Mouse (Mus musculus) limb, embryonic 12.5 days (tissue): ENCODE data around the gene Wdr72. TPM values are rescaled to one million over a fixed set of nuclear protein-coding genes. Genes with fewer than 3 reads are reported as not detected.

ENCODE experiments used
- ATAC-seq: fragments of 200-750 bp; cut with Nextera tagmentation; 2 replicates; pipeline ENCODE4 v1.8.0; 2017; ENCODE audit warnings: low read depth, moderate TSS enrichment; ENCODE audit not compliant: insufficient number of reproducible peaks, insufficient read depth, low FRiP score, low TSS enrichment
- H3K27ac ChIP-seq: fragments of 300-500 bp; sonication (generic); 2 replicates; pipeline ENCODE4 v1.5.1; 2016; ENCODE audit warnings: mild to moderate bottlenecking, moderate library complexity
- H3K27me3 ChIP-seq: fragments of 300-500 bp; sonication (generic); 2 replicates; pipeline ENCODE4 v1.6.1; 2016; ENCODE audit warnings: mild to moderate bottlenecking, moderate library complexity
- H3K36me3 ChIP-seq: fragments of 300-500 bp; sonication (generic); 2 replicates; pipeline ENCODE4 v1.6.1; 2016; ENCODE audit warnings: mild to moderate bottlenecking, moderate library complexity
- H3K4me1 ChIP-seq: fragments of 300-500 bp; sonication (generic); replicated peaks from 2 replicates; pipeline ENCODE4 v1.6.1; 2016
- H3K4me2 ChIP-seq: fragments of 300-500 bp; sonication (generic); 2 replicates; pipeline ENCODE4 v1.6.1; 2016; ENCODE audit warnings: mild to moderate bottlenecking, moderate library complexity
- H3K4me3 ChIP-seq: fragments of 300-500 bp; sonication (generic); replicated peaks from 2 replicates; pipeline ENCODE4 v1.5.1; 2016; ENCODE audit warnings: mild to moderate bottlenecking
- H3K9ac ChIP-seq: fragments of 300-500 bp; sonication (generic); replicated peaks from 2 replicates; pipeline ENCODE4 v1.6.1; 2016; ENCODE audit warnings: mild to moderate bottlenecking, moderate library complexity
- H3K9me3 ChIP-seq: fragments of 300-500 bp; sonication (generic); 2 replicates; pipeline ENCODE4 v1.6.1; 2016; ENCODE audit warnings: mild to moderate bottlenecking, moderate library complexity
- WGBS: fragments of 180-500 bp; shearing (Covaris S2); methylation state at CpG from one replicate; pipeline ENCODE4 v1.1.7; 2016; 5-methylcytosine and 5-hydroxymethylcytosine counted together
- polyA plus RNA-seq: library from polyadenylated mRNA; unstranded; fragments of >200 nt; fragmentation: Nextera tagmentation; extraction: Ambion mirVana; gene quantifications from 2 replicates; pipeline ENCODE4 v1.2.1, GENCODE M21; 2016

Wdr72 gene
- polyA plus RNA-seq: 1.1 and 1.2 TPM in 2 replicates

DNA sequence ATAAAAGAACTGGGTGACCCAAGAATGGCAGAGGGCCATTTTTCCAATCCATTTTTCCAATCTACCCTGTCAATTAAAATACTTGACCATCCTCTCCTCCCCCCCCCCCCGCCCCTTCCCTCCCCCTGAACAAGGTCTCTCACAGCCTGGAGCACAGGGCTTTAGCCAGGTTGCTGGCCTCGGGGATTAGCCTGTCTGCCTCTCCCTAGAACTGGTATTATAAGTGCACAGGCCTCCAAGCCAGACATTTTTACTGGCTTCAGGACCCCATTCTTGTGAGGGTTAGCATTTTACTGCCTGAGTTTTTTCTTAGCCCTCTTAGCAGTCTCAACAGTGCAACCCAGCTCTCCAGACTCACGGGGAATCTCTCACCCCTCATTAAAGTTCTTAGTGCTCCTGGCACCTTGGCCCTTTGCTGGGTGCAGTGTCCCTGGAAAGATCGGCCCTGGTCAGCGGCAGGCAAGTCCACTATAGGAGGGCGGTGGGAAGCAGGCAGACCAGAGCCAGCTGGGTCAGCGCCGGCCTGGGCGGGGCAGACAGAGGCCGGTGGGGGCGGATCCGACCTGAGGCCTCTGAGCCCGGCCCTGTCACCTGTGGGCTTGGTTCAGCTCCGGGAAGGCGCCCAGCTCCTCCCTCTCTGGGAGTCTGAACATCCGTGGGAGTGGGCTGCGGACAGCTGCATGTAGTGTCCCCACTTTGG lies at the start of gene Wdr72:
Gene Wdr72, plus strand, starts transcription at position 596 of the 700 bp plus-strand sequence.
- Histone ChIP-seq H3K36me3 (no peaks in the 10 kb centered on the region), H3K27ac (peak within 1 kb of the TSS; percentile 75), H3K9me3 (no peaks in the 10 kb centered on the region), H3K4me3 (peak within 1 kb of the TSS; percentile 42), H3K9ac (peak within 1 kb of the TSS; percentile 55), H3K27me3 (no peaks in the 10 kb centered on the region), H3K4me1 (peaks cover 13% of the 10 kb centered on the region), H3K4me2 (peak within 1 kb of the TSS; percentile 84)
- 6% methylated on average over 17 of the region's 17 CpGs for WGBS
- peak; percentile 65 for ATAC-seq

DNA sequence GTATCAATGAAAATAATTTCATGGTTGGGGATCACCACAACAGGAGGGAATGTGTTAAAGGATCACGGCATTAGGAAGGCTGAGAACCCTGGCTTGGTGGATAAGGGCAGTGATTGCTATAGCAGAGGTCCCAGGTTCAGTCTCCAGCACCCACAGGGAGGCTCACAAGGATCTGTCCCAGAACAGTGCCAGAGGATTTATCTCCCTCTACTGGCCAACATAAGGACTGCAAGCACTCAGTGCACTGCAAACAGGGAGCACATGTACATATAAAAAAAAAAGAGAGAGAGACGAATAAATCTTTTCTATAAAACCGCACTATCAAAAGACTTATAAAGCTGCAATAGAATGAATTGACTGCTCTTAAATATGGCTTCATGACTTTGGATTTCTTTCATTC lies 43.9 kb upstream of the Wdr72 start:
- no peak overlapping the region for H3K27ac ChIP-seq
- no peaks in the 10 kb centered on the region for H3K36me3 ChIP-seq
- no peaks in the 10 kb centered on the region for H3K4me1 ChIP-seq
- H3K27me3 ChIP-seq: 0 out of 2 replicates have a peak, but pooled peaks cover 2% of the 10 kb centered on the region
- 75% methylated on average over 3 of the region's 3 CpGs for WGBS
- H3K4me3 ChIP-seq: no peak overlapping the region
- no peak overlapping the region for H3K9ac ChIP-seq
- no peaks in the 10 kb centered on the region for H3K9me3 ChIP-seq
- no peak for ATAC-seq
- no peak overlapping the region for H3K4me2 ChIP-seq

DNA sequence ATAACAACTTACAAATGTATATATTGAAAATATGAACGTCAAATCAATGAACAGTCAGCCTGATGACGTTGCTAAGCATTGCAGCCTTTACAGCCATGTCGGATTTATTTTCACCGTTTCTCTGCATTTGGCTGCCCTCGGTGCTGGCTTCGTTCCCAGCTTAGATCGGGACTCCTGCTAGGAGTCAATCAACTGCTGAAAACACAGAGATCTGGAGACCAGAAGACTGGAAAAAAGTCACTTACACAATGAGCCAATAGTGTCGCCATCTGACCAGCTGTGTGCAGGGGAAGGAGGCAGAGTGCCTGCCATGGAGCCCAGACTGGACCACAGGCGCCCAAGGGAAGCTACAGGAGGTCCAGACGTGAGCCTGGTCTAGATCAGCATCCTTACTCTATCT lies 43.4 kb upstream of the Wdr72 start:
- ATAC-seq: no peak
- Histone ChIP-seq H3K4me2 (no peak overlapping the region), H3K9ac (no peak overlapping the region), H3K9me3 (no peaks in the 10 kb centered on the region), H3K4me1 (no peaks in the 10 kb centered on the region), H3K36me3 (no peaks in the 10 kb centered on the region), H3K4me3 (no peak overlapping the region), H3K27ac (no peak overlapping the region), H3K27me3 (0 out of 2 replicates have a peak, but pooled peaks cover 2% of the 10 kb centered on the region)
- WGBS: 68% methylated on average over 10 of the region's 10 CpGs

GRCm38 (mm10) chr9:74075958-74076357 lies 34.2 kb upstream of the Wdr72 start:
- Histone ChIP-seq H3K27me3 (no peaks in the 10 kb centered on the region), H3K36me3 (no peaks in the 10 kb centered on the region), H3K27ac (no peak overlapping the region), H3K9me3 (no peaks in the 10 kb centered on the region), H3K4me1 (no peaks in the 10 kb centered on the region), H3K4me3 (no peak overlapping the region), H3K9ac (no peak overlapping the region), H3K4me2 (no peak overlapping the region)
- 58% methylated on average over 2 of the region's 2 CpGs for WGBS
- no peak for ATAC-seq

DNA sequence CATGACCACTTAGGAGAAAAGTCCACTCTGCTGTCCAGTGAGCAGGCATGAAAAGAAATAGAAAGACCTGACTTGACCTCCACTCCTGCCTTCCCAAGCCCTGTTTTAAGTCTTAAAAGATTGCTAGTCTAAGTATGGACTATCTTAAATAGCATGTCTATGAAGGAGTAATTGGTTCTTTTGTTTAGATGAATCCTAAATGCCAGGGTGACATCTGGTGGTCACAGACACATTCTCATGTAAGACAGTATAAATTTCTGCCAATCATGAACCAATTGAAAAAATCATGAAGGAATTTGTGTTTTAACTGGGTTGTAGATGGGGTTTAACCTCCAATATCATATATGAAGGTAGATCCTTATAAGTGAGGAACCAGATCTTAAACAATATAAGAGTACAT lies 31.7 kb upstream of the Wdr72 start:
- H3K9ac ChIP-seq: no peak overlapping the region
- no peaks in the 10 kb centered on the region for H3K4me1 ChIP-seq
- H3K4me2 ChIP-seq: no peak overlapping the region
- no peaks in the 10 kb centered on the region for H3K9me3 ChIP-seq
- no peak overlapping the region for H3K27ac ChIP-seq
- no peak for ATAC-seq
- no peak overlapping the region for H3K4me3 ChIP-seq
- no peaks in the 10 kb centered on the region for H3K27me3 ChIP-seq
- H3K36me3 ChIP-seq: no peaks in the 10 kb centered on the region

GRCm38 (mm10) chr9:74080241-74080640 lies 29.9 kb upstream of the Wdr72 start:
- H3K9me3 ChIP-seq: no peaks in the 10 kb centered on the region
- no peaks in the 10 kb centered on the region for H3K27me3 ChIP-seq
- H3K9ac ChIP-seq: no peak overlapping the region
- no peak for ATAC-seq
- H3K27ac ChIP-seq: no peak overlapping the region
- no peaks in the 10 kb centered on the region for H3K4me1 ChIP-seq
- H3K36me3 ChIP-seq: no peaks in the 10 kb centered on the region
- H3K4me3 ChIP-seq: no peak overlapping the region
- H3K4me2 ChIP-seq: no peak overlapping the region
- 46% methylated on average over 5 of the region's 5 CpGs for WGBS

DNA sequence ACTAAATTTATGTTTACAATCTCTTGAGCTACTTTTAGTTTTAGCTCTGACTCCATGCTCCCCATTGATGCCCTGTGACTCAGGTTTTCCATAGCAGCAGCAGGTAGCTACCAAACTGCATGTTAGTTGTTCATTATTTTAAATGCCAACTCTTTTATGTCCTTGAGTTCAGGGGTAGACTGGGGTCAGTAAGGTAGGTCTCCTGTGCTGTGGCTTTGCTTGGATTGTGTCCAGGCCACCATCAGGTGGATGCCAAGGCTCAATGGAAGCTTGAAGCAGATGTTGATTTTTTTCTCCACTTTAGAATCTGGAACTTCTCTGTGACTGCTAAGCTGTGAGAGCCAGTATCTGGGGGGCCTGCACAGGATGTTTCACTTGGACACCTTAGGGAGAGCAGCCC lies 8.6 kb upstream of the Wdr72 start:
- no peak for ATAC-seq
- no peak overlapping the region for H3K9ac ChIP-seq
- H3K27ac ChIP-seq: no peak overlapping the region
- no peak overlapping the region for H3K4me2 ChIP-seq
- H3K27me3 ChIP-seq: no peaks in the 10 kb centered on the region
- no peak overlapping the region for H3K4me3 ChIP-seq
- H3K36me3 ChIP-seq: no peaks in the 10 kb centered on the region
- H3K9me3 ChIP-seq: no peaks in the 10 kb centered on the region
- no peaks in the 10 kb centered on the region for H3K4me1 ChIP-seq

DNA sequence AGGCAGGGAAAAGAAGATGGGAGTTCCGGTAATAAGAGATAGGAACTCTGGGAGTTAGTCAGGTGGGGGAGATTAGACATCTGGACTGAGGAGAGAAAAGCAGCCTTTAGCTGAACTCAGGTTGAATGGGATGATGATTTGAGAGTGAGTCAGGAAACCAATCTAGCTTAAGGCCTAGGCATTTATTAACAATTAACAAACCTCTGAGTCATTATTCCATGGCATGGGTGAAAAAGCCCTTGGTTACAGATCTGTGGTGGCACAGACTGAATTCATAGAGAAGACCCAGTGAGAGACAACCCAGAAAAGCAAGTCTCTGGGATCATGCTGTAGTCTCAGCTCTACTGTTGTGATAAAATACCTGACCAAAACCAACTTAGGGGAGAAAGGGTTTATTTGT lies 7.5 kb upstream of the Wdr72 start:
- no peak overlapping the region for H3K27ac ChIP-seq
- no peak overlapping the region for H3K4me2 ChIP-seq
- H3K9me3 ChIP-seq: no peaks in the 10 kb centered on the region
- no peak for ATAC-seq
- no peak overlapping the region for H3K9ac ChIP-seq
- H3K27me3 ChIP-seq: no peaks in the 10 kb centered on the region
- WGBS: 84% methylated on average over 1 of the region's 1 CpGs
- H3K36me3 ChIP-seq: no peaks in the 10 kb centered on the region
- H3K4me1 ChIP-seq: no peaks in the 10 kb centered on the region
- no peak overlapping the region for H3K4me3 ChIP-seq

GRCm38 (mm10) chr9:74110461-74110816 lies 283 bp downstream of the Wdr72 start:
- no peaks in the 10 kb centered on the region for H3K9me3 ChIP-seq
- peak overlapping the region; percentile 55 for H3K9ac ChIP-seq
- no peak for ATAC-seq
- no peaks in the 10 kb centered on the region for H3K36me3 ChIP-seq
- H3K4me1 ChIP-seq: peaks cover 13% of the 10 kb centered on the region
- H3K27ac ChIP-seq: no peak overlapping the region
- no peaks in the 10 kb centered on the region for H3K27me3 ChIP-seq
- peak overlapping the region; percentile 84 for H3K4me2 ChIP-seq
- under 1% methylated on average over 7 of the region's 7 CpGs for WGBS
- peak overlapping the region; percentile 42 for H3K4me3 ChIP-seq

DNA sequence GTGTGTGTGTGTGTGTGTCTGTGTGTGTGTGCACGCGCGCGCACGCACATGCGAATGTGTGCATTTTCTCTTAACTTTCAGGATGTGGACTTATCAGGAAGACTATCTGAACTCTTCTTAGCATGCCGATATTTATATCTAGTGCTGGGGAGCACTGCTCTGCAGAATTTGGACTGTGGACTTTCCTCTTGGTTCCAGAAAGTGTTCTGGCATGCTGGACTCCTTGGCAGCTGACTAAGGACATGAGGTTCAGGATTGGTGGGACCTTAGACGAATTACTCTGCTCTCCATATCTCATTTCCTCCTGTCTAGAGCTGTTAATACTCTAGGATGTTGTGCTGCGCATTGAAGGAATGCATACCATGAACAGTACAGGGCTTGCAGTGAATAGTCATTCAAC lies 2.4 kb downstream of the Wdr72 start:
- no peaks in the 10 kb centered on the region for H3K9me3 ChIP-seq
- H3K9ac ChIP-seq: no peak overlapping the region
- no peak overlapping the region for H3K4me2 ChIP-seq
- no peaks in the 10 kb centered on the region for H3K36me3 ChIP-seq
- no peaks in the 10 kb centered on the region for H3K27me3 ChIP-seq
- H3K4me3 ChIP-seq: no peak overlapping the region
- H3K4me1 ChIP-seq: peaks cover 17% of the 10 kb centered on the region
- ATAC-seq: no peak
- no peak overlapping the region for H3K27ac ChIP-seq
- WGBS: 91% methylated on average over 9 of the region's 9 CpGs

DNA sequence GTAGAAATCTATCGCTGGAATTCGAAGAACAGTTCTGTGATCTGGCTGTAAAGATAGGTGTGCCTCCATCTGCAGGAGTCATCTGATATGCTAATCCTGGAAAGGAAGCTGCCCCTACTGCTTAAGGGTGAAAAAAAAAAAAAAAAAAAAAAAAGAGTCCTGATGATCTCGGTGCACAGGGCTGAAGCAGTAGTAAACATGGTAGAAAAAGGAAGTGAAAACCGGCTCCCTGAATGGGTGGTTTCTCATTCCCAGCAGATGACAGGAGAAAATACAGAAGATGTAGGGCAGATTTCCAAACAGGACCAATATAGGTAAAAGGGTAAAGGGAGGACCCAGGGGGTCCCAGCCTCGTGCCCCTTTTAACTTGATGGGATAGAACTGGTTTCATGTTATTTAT lies 16.1 kb downstream of the Wdr72 start:
- no peaks in the 10 kb centered on the region for H3K36me3 ChIP-seq
- no peaks in the 10 kb centered on the region for H3K9me3 ChIP-seq
- H3K4me2 ChIP-seq: no peak overlapping the region
- no peak overlapping the region for H3K9ac ChIP-seq
- no peaks in the 10 kb centered on the region for H3K27me3 ChIP-seq
- H3K4me1 ChIP-seq: no peaks in the 10 kb centered on the region
- no peak overlapping the region for H3K4me3 ChIP-seq
- H3K27ac ChIP-seq: no peak overlapping the region
- 69% methylated on average over 5 of the region's 5 CpGs for WGBS
- ATAC-seq: no peak

- WGBS: 85% methylated on average over 2 of the region's 2 CpGs
- no peak overlapping the region for H3K27ac ChIP-seq
- no peak overlapping the region for H3K4me2 ChIP-seq
- H3K4me3 ChIP-seq: no peak overlapping the region
- H3K4me1 ChIP-seq: no peaks in the 10 kb centered on the region
- ATAC-seq: no peak
- no peaks in the 10 kb centered on the region for H3K36me3 ChIP-seq
- H3K27me3 ChIP-seq: no peaks in the 10 kb centered on the region
- no peak overlapping the region for H3K9ac ChIP-seq
- H3K9me3 ChIP-seq: no peaks in the 10 kb centered on the region
These were observed 23.9 kb downstream of the Wdr72 start for GRCm38 (mm10) chr9:74134010-74134409.
